Mouse (Mus musculus) MEL (cell line): ENCODE data around the gene Gsk3b. TPM values are rescaled to one million over a fixed set of nuclear protein-coding genes. Genes with fewer than 3 reads are reported as not detected.

ENCODE experiments used
- DNase-seq: peaks from one replicate; pipeline ENCODE4 v3.0.0; 2011; ENCODE audit warnings: low read depth, low spot score
- H3K27ac ChIP-seq: 2 replicates; pipeline ENCODE4 v1.5.1; 2012; ENCODE audit warnings: low read depth, mild to moderate bottlenecking, control low read depth, low read length, moderate library complexity; ENCODE audit not compliant: control insufficient read depth
- H3K27me3 ChIP-seq, 2 experiments: fragments of 150-350 bp in 1 of 2; sonication (generic) in 1 of 2; 2 replicates each; pipeline ENCODE4 v1.6.1; 2012; ENCODE audit warnings: low read length in 2 of 2, mild to moderate bottlenecking in 2 of 2, improper control_type of control experiment in 1 of 2, moderate library complexity in 1 of 2; ENCODE audit not compliant: insufficient read depth in 2 of 2, control insufficient read depth in 1 of 2
- H3K36me3 ChIP-seq, 2 experiments: 2 replicates each; pipeline ENCODE4 v1.6.1; 2012 to 2014; ENCODE audit warnings: low read length in 2 of 2, improper control_type of control experiment in 1 of 2, inconsistent platforms in 1 of 2, mild to moderate bottlenecking in 1 of 2; ENCODE audit not compliant: insufficient read depth in 2 of 2, control insufficient read depth in 1 of 2
- H3K4me1 ChIP-seq, 2 experiments: fragments of 150-350 bp in 1 of 2; sonication (generic) in 1 of 2; 2 replicates each; pipeline ENCODE4 v1.6.1; 2012; ENCODE audit warnings: low read length in 2 of 2, improper control_type of control experiment in 1 of 2, mild to moderate bottlenecking in 1 of 2; ENCODE audit not compliant: insufficient read depth in 2 of 2, control insufficient read depth in 1 of 2
- H3K4me3 ChIP-seq, 2 experiments: fragments of 150-350 bp in 1 of 2; sonication (generic) in 1 of 2; 2 replicates each; pipeline ENCODE4 v1.5.1; 2012; ENCODE audit warnings: low read depth in 2 of 2, low read length in 2 of 2, mild to moderate bottlenecking in 2 of 2, moderate library complexity in 2 of 2, control low read depth in 1 of 2, improper control_type of control experiment in 1 of 2; ENCODE audit not compliant: control insufficient read depth in 1 of 2, insufficient read depth in 1 of 2
- H3K79me2 ChIP-seq: 2 replicates; pipeline ENCODE4 v1.6.1; 2012; ENCODE audit warnings: mild to moderate bottlenecking, low read length, moderate library complexity; ENCODE audit not compliant: control insufficient read depth, poor library complexity, insufficient read depth
- H3K9ac ChIP-seq: 2 replicates; pipeline ENCODE4 v1.6.1; 2012; ENCODE audit warnings: low read depth, mild to moderate bottlenecking, control low read depth, low read length, moderate library complexity; ENCODE audit not compliant: control insufficient read depth, poor library complexity, severe bottlenecking
- H3K9me3 ChIP-seq: fragments of 150-350 bp; sonication (generic); replicated peaks from 2 replicates; pipeline ENCODE4 v1.6.1; 2012; ENCODE audit warnings: mild to moderate bottlenecking, low read length, improper control_type of control experiment, moderate library complexity; ENCODE audit not compliant: insufficient read depth
- BHLHE40 ChIP-seq: IDR thresholded peaks from 2 replicates; pipeline ENCODE4 v1.6.1; 2012; ENCODE audit warnings: low read depth, mild to moderate bottlenecking, inconsistent platforms, low read length, improper control_type of control experiment, borderline replicate concordance
- CHD1 ChIP-seq: IDR thresholded peaks from 2 replicates; pipeline ENCODE4 v1.6.1; 2012; ENCODE audit warnings: low read depth, mild to moderate bottlenecking, inconsistent platforms, low read length, improper control_type of control experiment
- CHD2 ChIP-seq: IDR thresholded peaks from 2 replicates; pipeline ENCODE4 v1.6.1; 2011; ENCODE audit warnings: low read length, improper control_type of control experiment
- E2F4 ChIP-seq: IDR thresholded peaks from 2 replicates; pipeline ENCODE4 v1.6.1; 2011; ENCODE audit warnings: low read depth, low read length, improper control_type of control experiment, borderline replicate concordance
- ELF1 ChIP-seq: IDR thresholded peaks from 2 replicates; pipeline ENCODE4 v1.6.1; 2014; ENCODE audit warnings: low read depth, mild to moderate bottlenecking, inconsistent platforms, low read length, improper control_type of control experiment, moderate library complexity
- EP300 ChIP-seq, 2 experiments: IDR thresholded peaks; 2 replicates each; pipeline ENCODE4 v1.6.1; 2011; ENCODE audit warnings: improper control_type of control experiment in 2 of 2, low read length in 2 of 2, low read depth in 1 of 2, mild to moderate bottlenecking in 1 of 2
- ETS1 ChIP-seq: IDR thresholded peaks from 2 replicates; pipeline ENCODE4 v1.6.1; 2012; ENCODE audit warnings: low read depth, mild to moderate bottlenecking, inconsistent platforms, low read length, improper control_type of control experiment, moderate library complexity
- GABPA ChIP-seq: IDR thresholded peaks from 2 replicates; pipeline ENCODE4 v1.6.1; 2012; ENCODE audit warnings: low read depth, mild to moderate bottlenecking, inconsistent platforms, low read length, improper control_type of control experiment, moderate library complexity
- GATA1 ChIP-seq: IDR thresholded peaks from 2 replicates; pipeline ENCODE4 v1.6.1; 2011; ENCODE audit warnings: low read depth, low read length, improper control_type of control experiment
- HCFC1 ChIP-seq: IDR thresholded peaks from 2 replicates; pipeline ENCODE4 v1.6.1; 2012; ENCODE audit warnings: low read depth, mild to moderate bottlenecking, inconsistent platforms, low read length, improper control_type of control experiment, moderate library complexity
- JUND ChIP-seq: IDR thresholded peaks from 2 replicates; pipeline ENCODE4 v1.6.1; 2011; ENCODE audit warnings: low read depth, mild to moderate bottlenecking, improper control_type of control experiment, low read length
- KAT2A ChIP-seq: conservative IDR thresholded peaks from 2 replicates; pipeline ENCODE4 v1.6.1; 2012; ENCODE audit warnings: low read depth, low read length, improper control_type of control experiment, inconsistent platforms
- MAFK ChIP-seq: IDR thresholded peaks from 2 replicates; pipeline ENCODE4 v1.6.1; 2011; ENCODE audit warnings: low read depth, mild to moderate bottlenecking, low read length, improper control_type of control experiment, borderline replicate concordance
- MAX ChIP-seq: IDR thresholded peaks from 2 replicates; pipeline ENCODE4 v1.6.1; 2011; ENCODE audit warnings: low read length, improper control_type of control experiment
- MAZ ChIP-seq: IDR thresholded peaks from 2 replicates; pipeline ENCODE4 v1.6.1; 2012; ENCODE audit warnings: low read depth, mild to moderate bottlenecking, inconsistent platforms, low read length, improper control_type of control experiment
- MEF2A ChIP-seq: IDR thresholded peaks from 2 replicates; pipeline ENCODE4 v1.6.1; 2014; ENCODE audit warnings: low read depth, mild to moderate bottlenecking, inconsistent platforms, low read length, improper control_type of control experiment; ENCODE audit not compliant: poor library complexity, insufficient replicate concordance, severe bottlenecking; ENCODE audit errors: extremely low read depth
- MXI1 ChIP-seq: IDR thresholded peaks from 2 replicates; pipeline ENCODE4 v1.6.1; 2011; ENCODE audit warnings: mild to moderate bottlenecking, low read depth, low read length, improper control_type of control experiment
- MYB ChIP-seq: IDR thresholded peaks from 2 replicates; pipeline ENCODE4 v1.6.1; 2011; ENCODE audit warnings: mild to moderate bottlenecking, low read depth, low read length, improper control_type of control experiment
- MYC ChIP-seq: IDR thresholded peaks from 2 replicates; pipeline ENCODE4 v1.6.1; 2011; ENCODE audit warnings: low read depth, mild to moderate bottlenecking, low read length, improper control_type of control experiment, moderate library complexity
- NELFE ChIP-seq: IDR thresholded peaks from 2 replicates; pipeline ENCODE4 v1.6.1; 2011; ENCODE audit warnings: low read depth, low read length, improper control_type of control experiment
- NRF1 ChIP-seq: IDR thresholded peaks from 2 replicates; pipeline ENCODE4 v1.6.1; 2014; ENCODE audit warnings: low read depth, mild to moderate bottlenecking, inconsistent platforms, low read length, improper control_type of control experiment, moderate library complexity; ENCODE audit not compliant: poor library complexity, insufficient read depth, severe bottlenecking
- POLR2A ChIP-seq, 2 experiments: IDR thresholded peaks; 2 replicates each; pipeline ENCODE4 v1.6.1; 2011 to 2012; ENCODE audit warnings: low read length in 2 of 2, mild to moderate bottlenecking in 2 of 2, control low read depth in 1 of 2, improper control_type of control experiment in 1 of 2, low read depth in 1 of 2, moderate library complexity in 1 of 2; ENCODE audit not compliant: control insufficient read depth in 1 of 2, insufficient read depth in 1 of 2, poor library complexity in 1 of 2
- POLR2AphosphoS2 ChIP-seq: IDR thresholded peaks from 2 replicates; pipeline ENCODE4 v1.6.1; 2011; ENCODE audit warnings: low read length, improper control_type of control experiment
- POLR2AphosphoS5 ChIP-seq: IDR thresholded peaks from 2 replicates; pipeline ENCODE4 v1.6.1; 2012; ENCODE audit warnings: low read depth, borderline replicate concordance, mild to moderate bottlenecking, inconsistent platforms, low read length, moderate library complexity, mixed read lengths
- RCOR1 ChIP-seq: IDR thresholded peaks from 2 replicates; pipeline ENCODE4 v1.6.1; 2012; ENCODE audit warnings: low read depth, mild to moderate bottlenecking, inconsistent platforms, low read length, improper control_type of control experiment
- SIN3A ChIP-seq: IDR thresholded peaks from 2 replicates; pipeline ENCODE4 v1.6.1; 2012; ENCODE audit warnings: low read length, improper control_type of control experiment, inconsistent platforms
- TAL1 ChIP-seq: IDR thresholded peaks from 2 replicates; pipeline ENCODE4 v1.6.1; 2012; ENCODE audit warnings: mild to moderate bottlenecking, inconsistent platforms, low read length, moderate library complexity, mixed read lengths
- TBP ChIP-seq: IDR thresholded peaks from 2 replicates; pipeline ENCODE4 v1.8.0; 2011; ENCODE audit warnings: low read depth, low read length, improper control_type of control experiment
- TCF12 ChIP-seq: IDR thresholded peaks from 2 replicates; pipeline ENCODE4 v1.6.1; 2014; ENCODE audit warnings: low read depth, mild to moderate bottlenecking, inconsistent platforms, low read length, improper control_type of control experiment, moderate library complexity
- UBTF ChIP-seq: IDR thresholded peaks from 2 replicates; pipeline ENCODE4 v1.6.1; 2012; ENCODE audit warnings: low read depth, mild to moderate bottlenecking, inconsistent platforms, low read length, improper control_type of control experiment, moderate library complexity, borderline replicate concordance; ENCODE audit not compliant: insufficient read depth
- USF1 ChIP-seq: IDR thresholded peaks from 2 replicates; pipeline ENCODE4 v1.6.1; 2014; ENCODE audit warnings: low read depth, mild to moderate bottlenecking, inconsistent platforms, low read length, improper control_type of control experiment, moderate library complexity
- USF2 ChIP-seq, 2 experiments: IDR thresholded peaks; 2 replicates each; pipeline ENCODE4 v1.6.1; 2011 to 2012; ENCODE audit warnings: improper control_type of control experiment in 2 of 2, low read length in 2 of 2, borderline replicate concordance in 1 of 2, inconsistent platforms in 1 of 2, low read depth in 1 of 2, mild to moderate bottlenecking in 1 of 2; ENCODE audit not compliant: insufficient read depth in 1 of 2
- ZMIZ1 ChIP-seq: IDR thresholded peaks from 2 replicates; pipeline ENCODE4 v1.6.1; 2012; ENCODE audit warnings: low read depth, mild to moderate bottlenecking, inconsistent platforms, low read length, improper control_type of control experiment, moderate library complexity
- ZNF384 ChIP-seq: IDR thresholded peaks from 2 replicates; pipeline ENCODE4 v1.6.1; 2012; ENCODE audit warnings: low read depth, mild to moderate bottlenecking, inconsistent platforms, low read length, improper control_type of control experiment
- polyA plus RNA-seq, 2 experiments: library from polyadenylated mRNA; stranded (reverse) in 1 of 2; unstranded in 1 of 2; fragments of >175 nt in 1 of 2; fragments of >200 nt in 1 of 2; gene quantifications; 2 replicates each; pipeline versions ENCODE4 v1.2.1 to v1.2.4; 2012; ENCODE audit warnings: low replicate concordance in 2 of 2, low read depth in 1 of 2; ENCODE audit not compliant: insufficient read length in 2 of 2, insufficient read depth in 1 of 2, missing spikeins in 1 of 2
- total RNA-seq: library from RNA; depleted of rRNA; stranded (reverse); fragments of 300-350 nt; gene quantifications from 2 replicates; pipeline ENCODE4 v1.2.3, GENCODE M21; 2012

The Gsk3b gene
- total and polyA plus RNA-seq, 3 experiments, result 8.8 to 20.1 TPM; not detected in 1

- peak overlapping the region; percentile 95 for H3K27ac ChIP-seq
- TF ChIP-seq E2F4 (no peak), USF1 (no peak), MXI1 (peak; percentile 64), TAL1 (no peak), GABPA (no peak), GATA1 (no peak), POLR2A (IDR thresholded peaks at IDR 0.05; ENCODE audit: control insufficient read depth in 1 of 2, insufficient read depth in 1 of 2, low read depth in 1 of 2, low read length in 2 of 2, poor library complexity in 1 of 2) (peak; percentile 58 to 80; a peak in 3 of 4 replicates), EP300 (IDR thresholded peaks at IDR 0.05; ENCODE audit: low read depth in 1 of 2, low read length in 2 of 2) (0 out of 4 replicates have a peak, but pooled peaks of 1 of the 2 experiments have one; percentile 12), NELFE (peak; percentile 66), CHD1 (peak; percentile 67; the same call in 1 of the 2 replicates), MAX (0 out of 2 replicates have a peak, but pooled peaks have one; percentile 27), MYC (peak; percentile 23; the same call in 1 of the 2 replicates), ZMIZ1 (0 out of 2 replicates have a peak, but pooled peaks have one; percentile 46), KAT2A (no peak; the same call in 1 of the 2 replicates), USF2 (IDR thresholded peaks at IDR 0.05; ENCODE audit: borderline replicate concordance in 1 of 2, insufficient read depth in 1 of 2, low read depth in 1 of 2, low read length in 2 of 2) (no peak), POLR2AphosphoS5 (no peak), HCFC1 (0 out of 2 replicates have a peak, but pooled peaks have one; percentile 12), ELF1 (no peak; the same call in 1 of the 2 replicates), JUND (no peak), MEF2A (no peak), TBP (no peak), SIN3A (peak; percentile 76), RCOR1 (no peak), POLR2AphosphoS2 (0 out of 2 replicates have a peak, but pooled peaks have one; percentile 8), MYB (no peak), BHLHE40 (0 out of 2 replicates have a peak, but pooled peaks have one; percentile 41), ETS1 (no peak), ZNF384 (no peak), NRF1 (peak; percentile 64), MAFK (no peak), TCF12 (no peak), CHD2 (peak; percentile 57), MAZ (no peak), UBTF (0 out of 2 replicates have a peak, but pooled peaks have one; percentile 26)
- no peaks in the 10 kb centered on the region for H3K9me3 ChIP-seq
- H3K4me1 ChIP-seq, result peaks cover 10 to 15% of the 10 kb centered on the region in 2 experiments
- peak overlapping the region; percentile 95 for H3K9ac ChIP-seq
- H3K4me3 ChIP-seq, result peak overlapping the region; percentile 98 to 100
- peaks cover 0 to 31% of the 10 kb centered on the region in 2 experiments; a peak in 2 of 4 replicates for H3K36me3 ChIP-seq
- DNase-seq, result peak; percentile 76
- peaks cover 47% of the 10 kb centered on the region for H3K79me2 ChIP-seq
- no peaks in the 10 kb centered on the region for H3K27me3 ChIP-seq
These were observed 808 bp downstream of the Gsk3b start for GRCm38 (mm10) chr16:38089447-38090170.
